Mouse (Mus musculus) lung, adult 2 months (tissue): ENCODE results near the gene Gm9999. TPM values are rescaled to one million over a fixed set of nuclear protein-coding genes. Genes with fewer than 3 reads are reported as not detected.
A peak's percentile ranks its signal among the peaks of the same experiment; 100 is the strongest.

Experiments
- DNase-seq: peaks from one replicate; pipeline ENCODE4 v3.0.0; 2022
- H3K4me1 ChIP-seq: fragments of 200-500 bp; 2 replicates; pipeline ENCODE4 v1.6.1; 2011; ENCODE audit warnings: low read length; ENCODE audit not compliant: control insufficient read depth, insufficient read depth
- H3K4me3 ChIP-seq: fragments of 200-500 bp; replicated peaks from 2 replicates; pipeline ENCODE3; 2011; ENCODE audit warnings: low read depth, mild to moderate bottlenecking, control low read depth, low read length; ENCODE audit errors: extremely low read depth
- CTCF ChIP-seq: fragments of 200-500 bp; IDR thresholded peaks from 2 replicates; pipeline ENCODE4 v1.5.1; 2011; ENCODE audit warnings: mild to moderate bottlenecking, low read length, control low read depth; ENCODE audit not compliant: insufficient read depth
- POLR2A ChIP-seq: fragments of 200-500 bp; IDR thresholded peaks from 2 replicates; pipeline ENCODE4 v1.6.1; 2011; ENCODE audit warnings: low read depth, mild to moderate bottlenecking, control low read depth, low read length, borderline replicate concordance; ENCODE audit errors: extremely low read depth
- WGBS: fragments of 180-500 bp; shearing (Covaris S2); methylation state at CpG from one replicate; pipeline ENCODE4 v1.1.7; 2018; 5-methylcytosine and 5-hydroxymethylcytosine counted together
- polyA plus RNA-seq: library from polyadenylated mRNA; depleted of rRNA; stranded (reverse); fragments of >200 nt; gene quantifications from 2 replicates; pipeline ENCODE4 v1.2.3, GENCODE M21; 2012

The Gm9999 gene
- polyA plus RNA-seq, 1 experiment = not detected

DNA sequence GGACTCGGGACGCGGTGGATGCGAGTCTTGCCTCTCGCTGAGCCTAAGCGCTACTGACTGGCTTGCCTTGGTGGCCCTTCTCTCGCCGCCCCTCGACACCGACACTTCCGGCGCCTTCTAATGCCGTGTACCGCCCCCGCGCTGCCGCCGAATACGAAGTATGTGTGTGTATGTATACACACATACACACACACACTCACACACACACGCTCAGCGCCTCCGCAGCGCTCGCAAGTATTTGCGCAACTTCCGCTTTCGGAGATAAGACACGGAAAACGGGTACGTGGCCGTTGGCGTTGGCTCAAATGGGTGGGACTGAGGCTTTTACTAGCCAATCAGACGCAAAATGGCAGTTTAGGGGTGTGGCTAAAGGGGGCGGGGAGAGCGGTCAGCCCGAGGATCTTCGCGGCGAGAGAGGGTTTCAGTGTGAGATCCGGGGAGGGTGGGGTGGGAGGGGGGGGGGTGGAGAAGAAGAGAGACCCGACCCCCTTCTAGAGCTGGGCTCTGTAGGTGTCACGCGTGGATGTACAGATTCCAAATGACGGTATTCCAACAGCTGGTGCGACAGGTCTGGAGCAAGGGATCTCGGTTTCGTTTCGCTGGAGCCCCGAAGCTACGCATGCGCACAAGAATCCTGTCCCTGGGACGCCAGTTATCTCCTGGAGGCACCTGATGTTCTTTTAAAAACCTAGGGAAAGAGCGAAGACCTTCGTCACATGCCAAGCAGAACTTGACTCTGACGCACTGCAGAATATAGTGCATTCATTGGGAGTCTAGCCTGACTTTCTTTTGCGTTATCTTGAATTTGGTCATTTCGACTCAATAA is 25.0 kb downstream of the Gm9999 start, which contains the start of gene Spty2d1:
TSS of gene Spty2d1 (minus strand) at position 244 of the 826 bp plus-strand sequence.
- WGBS = under 1% methylated on average over 57 of the region's 57 CpGs
- peak; percentile 94 for TF ChIP-seq POLR2A
- TF ChIP-seq CTCF = no peak
- Histone ChIP-seq H3K4me3 (peak within 1 kb of the TSS; percentile 80), H3K4me1 (peaks cover 5% of the 10 kb centered on the region; the same call in 1 of the 2 replicates)
- peak; percentile 99 for DNase-seq

DNA sequence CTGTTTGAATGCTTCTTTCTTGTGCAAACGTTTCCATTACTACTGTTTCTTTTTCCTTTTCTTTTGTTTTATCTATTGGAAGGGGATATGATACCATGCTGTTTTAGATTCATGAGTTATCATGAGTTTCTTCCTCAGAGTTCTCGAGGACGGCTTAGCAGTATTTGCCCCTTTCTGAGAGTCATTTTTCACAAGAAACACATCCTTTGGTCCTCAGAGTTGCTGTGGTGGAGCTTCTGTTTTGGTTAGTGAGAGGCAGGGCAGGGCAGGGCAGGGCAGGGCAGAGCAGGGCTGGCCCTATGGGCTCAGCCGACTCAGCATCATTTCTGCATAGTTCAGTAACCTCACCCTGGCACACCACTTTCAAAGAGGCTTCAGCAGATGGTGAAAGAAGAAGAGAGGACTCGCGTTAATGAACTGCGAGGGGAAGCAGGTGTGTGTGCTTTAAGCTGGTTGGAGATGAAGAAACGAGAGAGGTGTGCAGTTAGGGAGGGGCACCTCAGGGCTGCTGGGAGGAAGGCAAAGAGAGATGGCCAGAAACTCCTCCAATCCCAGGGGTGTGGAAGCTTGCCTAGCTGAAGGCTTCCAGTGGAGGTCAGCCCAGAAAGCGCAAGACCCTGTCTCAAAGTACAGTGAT is 29.9 kb downstream of the Gm9999 start:
- DNase-seq = no peak
- TF ChIP-seq POLR2A (no peak), CTCF (no peak)
- Histone ChIP-seq H3K4me1 (peaks cover 9% of the 10 kb centered on the region), H3K4me3 (no peak overlapping the region)
- WGBS = 33% methylated on average over 9 of the region's 9 CpGs

DNA sequence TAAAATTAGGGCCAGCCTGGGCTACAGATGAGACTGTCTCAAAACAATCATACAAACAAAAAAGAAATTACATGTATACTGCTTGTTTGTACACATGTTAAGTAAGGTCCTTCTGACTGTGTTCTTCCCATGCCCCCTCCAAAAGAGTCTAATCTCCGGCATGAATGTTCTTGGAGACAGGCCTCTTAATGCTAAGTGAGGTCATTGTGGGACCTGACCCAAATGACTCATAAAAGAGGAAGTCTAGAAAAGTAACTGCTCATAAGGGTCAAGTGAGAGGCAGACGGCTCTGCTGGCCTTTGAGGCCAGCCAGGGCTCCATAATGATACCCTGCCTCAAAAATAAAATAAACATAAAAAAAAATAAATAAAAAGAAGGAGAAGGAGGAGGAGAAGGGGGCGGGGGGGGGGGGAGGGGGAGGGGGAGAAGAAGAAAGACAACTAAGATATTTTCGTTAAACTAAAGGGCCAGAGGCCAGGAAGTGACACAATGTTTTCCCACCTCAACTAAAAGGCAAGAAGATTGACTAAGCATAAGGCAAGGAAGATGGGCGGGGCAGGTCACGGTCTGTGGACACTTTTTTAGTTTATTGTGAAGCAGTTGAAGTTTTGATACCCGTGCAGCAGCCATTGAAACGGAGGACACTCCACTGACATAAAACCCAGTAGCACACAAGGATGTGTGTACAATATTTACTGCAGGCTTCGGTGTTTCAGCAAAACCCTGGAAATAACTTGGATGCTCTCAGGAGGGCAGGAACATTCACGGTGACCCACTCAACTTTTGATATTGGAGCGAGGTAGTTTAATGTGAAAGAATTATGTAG is 31.4 kb downstream of the Gm9999 start:
- no peak overlapping the region for H3K4me3 ChIP-seq
- peaks cover 9% of the 10 kb centered on the region for H3K4me1 ChIP-seq
- TF ChIP-seq CTCF (no peak), POLR2A (no peak)
- DNase-seq = no peak
- WGBS = 20% methylated on average over 10 of the region's 11 CpGs

DNA sequence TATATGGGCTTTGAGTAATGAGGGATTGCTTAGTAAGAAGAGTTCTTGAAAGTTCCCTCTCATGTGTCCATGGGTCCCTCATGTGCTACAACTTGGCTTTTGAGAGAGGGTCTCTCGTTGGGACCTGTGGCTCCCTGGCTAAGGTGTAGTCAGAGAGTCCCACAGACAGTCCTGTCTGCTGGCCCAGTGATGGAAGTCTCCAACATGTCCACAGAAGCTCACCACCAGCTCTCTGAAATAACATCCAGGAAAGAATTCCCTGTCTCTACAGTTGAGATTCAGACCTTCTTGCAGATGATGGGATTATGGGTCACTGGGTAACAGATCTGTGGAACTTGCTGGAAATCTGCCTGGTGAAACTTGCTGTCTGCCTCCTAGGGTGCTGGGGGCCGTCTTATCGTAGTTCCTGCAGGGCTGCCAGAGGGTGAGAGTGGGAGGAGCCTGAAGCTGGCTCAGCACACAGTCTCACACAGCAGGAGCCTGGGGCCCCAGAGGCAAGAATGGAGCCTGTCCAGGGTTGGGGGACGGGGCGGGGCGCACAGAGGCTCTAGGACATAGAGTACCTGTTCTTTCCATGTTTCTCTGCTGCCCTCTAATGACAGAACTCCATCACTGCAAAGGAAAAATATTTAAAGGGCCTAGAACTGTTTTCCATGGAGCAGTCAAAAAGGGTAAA is 32.1 kb downstream of the Gm9999 start:
- H3K4me3 ChIP-seq = no peak overlapping the region
- 8% methylated on average over 6 of the region's 6 CpGs for WGBS
- peaks cover 9% of the 10 kb centered on the region for H3K4me1 ChIP-seq
- TF ChIP-seq CTCF = peak; percentile 47; the same call in 1 of the 2 replicates
- TF ChIP-seq POLR2A = no peak
- DNase-seq = peak; percentile 70

DNA sequence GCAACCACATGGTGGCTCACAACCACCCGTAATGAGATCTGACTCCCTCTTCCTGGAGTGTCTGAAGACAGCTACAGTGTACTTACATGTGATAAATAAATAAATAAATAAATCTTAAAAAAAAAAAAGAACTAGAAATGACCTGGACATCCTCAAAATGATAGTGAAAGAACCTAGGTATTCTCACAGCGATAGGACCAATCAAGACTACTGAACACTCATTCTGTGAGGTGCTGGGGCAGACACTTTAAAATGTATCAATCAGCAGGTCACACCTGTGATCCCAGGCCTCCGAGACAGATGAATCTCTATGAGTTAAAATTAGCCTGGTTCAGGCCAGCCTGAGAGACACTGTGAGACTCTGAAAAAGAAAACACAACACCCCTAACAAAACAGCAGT is 33.2 kb downstream of the Gm9999 start:
- TF ChIP-seq POLR2A = no peak
- TF ChIP-seq CTCF = no peak
- Histone ChIP-seq H3K4me3 (no peak overlapping the region), H3K4me1 (peaks cover 9% of the 10 kb centered on the region)
- no peak for DNase-seq
- WGBS = 78% methylated on average over 3 of the region's 3 CpGs

DNA sequence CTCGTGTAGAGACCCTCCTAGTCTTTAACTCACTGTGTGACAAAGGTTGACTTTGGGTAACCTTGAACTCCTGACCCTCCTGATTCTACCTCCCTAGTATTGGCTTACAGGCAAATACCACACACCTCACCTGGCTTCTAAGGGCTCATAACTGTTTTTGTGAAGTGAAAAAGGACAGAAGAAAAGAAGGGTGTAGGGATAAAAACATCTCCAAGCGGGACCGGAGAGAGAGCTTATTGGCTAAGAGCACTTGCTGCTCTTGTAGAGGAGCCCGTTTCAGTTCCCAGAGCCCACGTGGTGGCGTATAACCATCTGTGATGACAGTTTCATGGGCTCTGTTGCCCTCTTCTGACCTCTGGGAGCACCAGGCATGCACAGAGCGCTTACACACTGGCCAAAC is 33.8 kb downstream of the Gm9999 start:
- no peak for DNase-seq
- peaks cover 9% of the 10 kb centered on the region for H3K4me1 ChIP-seq
- no peak overlapping the region for H3K4me3 ChIP-seq
- TF ChIP-seq CTCF (no peak), POLR2A (no peak)
- 74% methylated on average over 7 of the region's 7 CpGs for WGBS

DNA sequence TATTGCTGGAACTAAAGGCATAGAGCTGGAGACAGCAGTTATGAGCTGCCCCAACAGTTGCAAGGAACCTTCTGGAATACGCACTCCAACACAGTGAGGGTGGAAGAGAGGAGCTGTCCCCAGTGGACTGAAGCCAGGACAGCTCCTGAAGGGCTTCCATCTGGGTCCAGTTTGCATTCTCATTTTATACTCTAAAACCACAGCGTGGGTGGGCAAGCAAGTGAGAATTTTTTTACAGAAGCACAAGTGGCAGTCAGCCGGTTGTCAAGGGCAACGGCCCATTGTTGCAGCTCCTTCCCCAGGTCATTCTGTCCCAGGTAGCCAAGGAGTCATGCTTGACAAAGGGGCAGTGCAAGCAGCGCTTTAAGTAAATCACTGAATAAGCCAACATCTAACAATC is 36.3 kb downstream of the Gm9999 start:
- WGBS = 47% methylated on average over 5 of the region's 5 CpGs
- TF ChIP-seq CTCF (no peak), POLR2A (no peak)
- no peak for DNase-seq
- no peak overlapping the region for H3K4me3 ChIP-seq
- peaks cover 9% of the 10 kb centered on the region for H3K4me1 ChIP-seq

DNA sequence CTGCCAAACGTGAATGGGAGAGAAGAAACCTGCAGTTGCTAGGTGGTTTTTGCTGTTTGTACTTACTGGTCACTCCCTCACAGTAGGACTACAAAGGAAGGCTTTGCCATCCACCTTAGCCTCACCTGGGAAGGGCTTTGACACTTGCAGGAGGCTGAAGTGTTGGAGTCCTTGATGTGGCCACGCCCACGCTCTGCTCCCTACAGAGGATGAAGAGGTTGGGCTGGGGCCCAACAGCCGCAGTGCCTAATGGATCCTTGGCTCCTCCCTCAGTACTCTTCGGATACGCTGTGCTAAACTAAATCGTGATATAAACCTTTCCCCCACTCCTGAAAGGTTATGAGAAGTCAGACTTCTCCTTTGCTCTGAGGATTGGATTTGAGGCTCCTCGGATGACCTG is 37.6 kb downstream of the Gm9999 start:
- DNase-seq = no peak
- Histone ChIP-seq H3K4me3 (no peak overlapping the region), H3K4me1 (no peaks in the 10 kb centered on the region)
- TF ChIP-seq POLR2A (no peak), CTCF (no peak)
- 19% methylated on average over 8 of the region's 8 CpGs for WGBS

DNA sequence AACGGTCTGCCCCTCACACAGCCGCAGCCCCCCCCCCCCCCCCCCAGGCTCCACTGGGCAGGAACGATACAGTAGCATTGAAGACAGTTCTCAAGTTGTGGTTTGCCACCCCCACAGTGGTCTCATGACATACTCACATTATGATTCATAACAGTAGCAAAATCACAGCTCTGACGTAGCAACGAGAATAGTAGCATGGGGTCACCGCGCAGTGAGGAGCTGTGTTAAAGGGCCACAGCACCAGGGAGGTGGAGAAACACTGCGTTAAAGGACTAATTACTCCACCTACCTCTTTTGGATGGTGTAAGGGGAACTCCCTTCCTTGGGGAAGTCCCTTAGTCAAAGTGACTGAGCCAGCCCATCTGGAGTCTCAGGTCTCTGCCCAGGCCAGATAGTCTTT is 39.1 kb downstream of the Gm9999 start:
- no peaks in the 10 kb centered on the region for H3K4me1 ChIP-seq
- no peak for DNase-seq
- WGBS = 35% methylated on average over 8 of the region's 8 CpGs
- no peak overlapping the region for H3K4me3 ChIP-seq
- TF ChIP-seq CTCF (no peak), POLR2A (no peak)
